Mouse (Mus musculus) C2C12 (cell line): ENCODE results near the gene Ccdc27. TPM values are rescaled to one million over a fixed set of nuclear protein-coding genes. Genes with fewer than 3 reads are reported as not detected.

Source experiments
- H3K27me3 ChIP-seq: one replicate; pipeline ENCODE4 v1.6.1; 2011; ENCODE audit not compliant: control insufficient read depth, insufficient read depth, insufficient read length
- H3K36me3 ChIP-seq: one replicate; pipeline ENCODE4 v1.6.1; 2011; ENCODE audit not compliant: control insufficient read depth, insufficient read depth
- H3K4me3 ChIP-seq: one replicate; pipeline ENCODE4 v1.5.1; 2011; ENCODE audit warnings: mild to moderate bottlenecking, control low read depth; ENCODE audit not compliant: poor library complexity, insufficient read depth, severe bottlenecking
- H3K79me2 ChIP-seq: one replicate; pipeline ENCODE4 v1.6.1; 2011; ENCODE audit not compliant: control insufficient read depth, insufficient read depth
- H3K79me3 ChIP-seq: one replicate; pipeline ENCODE4 v1.6.1; 2011; ENCODE audit warnings: low read depth, control low read depth
- H3ac ChIP-seq: one replicate; pipeline ENCODE3; 2011; ENCODE audit warnings: low read depth; ENCODE audit not compliant: control insufficient read depth, insufficient read length
- CEBPB ChIP-seq: IDR thresholded peaks from one replicate; pipeline ENCODE4 v1.6.1; 2011; ENCODE audit warnings: low read depth, mild to moderate bottlenecking, control low read depth, moderate library complexity
- CTCF ChIP-seq: IDR thresholded peaks from one replicate; pipeline ENCODE4 v1.5.1; 2011; ENCODE audit not compliant: control insufficient read depth, insufficient read depth, insufficient read length
- FOSL1 ChIP-seq: IDR thresholded peaks from one replicate; pipeline ENCODE4 v1.8.0; 2011; ENCODE audit warnings: mild to moderate bottlenecking, low read length; ENCODE audit not compliant: poor library complexity, insufficient read depth, severe bottlenecking
- MAX ChIP-seq: IDR thresholded peaks from one replicate; pipeline ENCODE4 v1.6.1; 2011; ENCODE audit warnings: mild to moderate bottlenecking, control low read depth
- MYOD1 ChIP-seq: IDR thresholded peaks from one replicate; pipeline ENCODE4 v1.6.1; 2011; ENCODE audit warnings: low read depth; ENCODE audit not compliant: control insufficient read depth, insufficient read length
- MYOG ChIP-seq: IDR thresholded peaks from one replicate; pipeline ENCODE4 v1.6.1; 2011; ENCODE audit not compliant: control insufficient read depth, insufficient read length; ENCODE audit errors: extremely low read depth
- USF1 ChIP-seq: IDR thresholded peaks from one replicate; pipeline ENCODE4 v1.6.1; 2011; ENCODE audit warnings: low read depth, mild to moderate bottlenecking, control low read depth, moderate library complexity
- polyA plus RNA-seq: library from polyadenylated mRNA; unstranded; fragments of >200 nt; fragmentation: generic; extraction: Trizol; gene quantifications from one replicate; pipeline ENCODE4 v1.2.1, GENCODE M21; 2012; ENCODE audit warnings: missing spikeins

Gene Ccdc27
- polyA plus RNA-seq, 1 experiment = not detected

GRCm38 (mm10) chr4:154081021-154081420 is 38.5 kb upstream of the Ccdc27 start:
- Histone ChIP-seq H3ac (no peak overlapping the region), H3K79me3 (no peaks in the 10 kb centered on the region), H3K36me3 (no peaks in the 10 kb centered on the region), H3K4me3 (no peak overlapping the region), H3K27me3 (peaks cover 7% of the 10 kb centered on the region), H3K79me2 (no peaks in the 10 kb centered on the region)
- no peak for TF ChIP-seq CEBPB
- no peak for TF ChIP-seq MYOG
- no peak for TF ChIP-seq USF1
- TF ChIP-seq MYOD1 = no peak
- no peak for TF ChIP-seq FOSL1
- no peak for TF ChIP-seq MAX
- TF ChIP-seq CTCF = no peak

- H3ac ChIP-seq = no peak overlapping the region
- TF ChIP-seq FOSL1 (no peak), MYOD1 (no peak), CTCF (no peak), MAX (no peak), CEBPB (no peak), MYOG (no peak), USF1 (no peak)
- H3K36me3 ChIP-seq = no peaks in the 10 kb centered on the region
- H3K79me3 ChIP-seq = no peaks in the 10 kb centered on the region
- H3K79me2 ChIP-seq = no peaks in the 10 kb centered on the region
- H3K27me3 ChIP-seq = peaks cover 7% of the 10 kb centered on the region
- H3K4me3 ChIP-seq = no peak overlapping the region
These were observed 37.7 kb upstream of the Ccdc27 start for GRCm38 (mm10) chr4:154080211-154080610.

DNA sequence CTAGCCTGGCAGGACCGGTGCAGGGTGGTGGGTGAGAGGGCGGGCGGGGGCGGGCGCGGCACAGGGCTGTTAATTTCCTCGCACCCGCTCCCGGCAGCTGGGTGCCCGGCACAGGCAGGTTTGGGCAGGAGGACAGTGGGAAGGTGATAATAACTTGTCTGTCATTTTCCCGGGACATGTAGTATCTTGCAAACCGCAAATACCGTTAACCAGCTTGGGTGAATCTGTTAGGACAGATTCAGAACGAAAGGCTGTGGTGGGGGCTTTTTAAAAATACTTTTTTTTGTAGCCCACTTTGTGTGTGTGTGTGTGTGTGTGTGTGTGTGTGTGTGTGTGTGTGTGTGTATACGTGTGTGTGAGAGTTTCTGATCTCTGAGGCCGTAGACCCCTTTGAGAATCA is 29.5 kb upstream of the Ccdc27 start:
- TF ChIP-seq MAX (no peak), MYOG (no peak), CEBPB (no peak), MYOD1 (no peak), CTCF (no peak), USF1 (no peak), FOSL1 (no peak)
- peaks cover 3% of the 10 kb centered on the region for H3K27me3 ChIP-seq
- no peaks in the 10 kb centered on the region for H3K79me3 ChIP-seq
- no peaks in the 10 kb centered on the region for H3K79me2 ChIP-seq
- no peak overlapping the region for H3K4me3 ChIP-seq
- no peaks in the 10 kb centered on the region for H3K36me3 ChIP-seq
- no peak overlapping the region for H3ac ChIP-seq

DNA sequence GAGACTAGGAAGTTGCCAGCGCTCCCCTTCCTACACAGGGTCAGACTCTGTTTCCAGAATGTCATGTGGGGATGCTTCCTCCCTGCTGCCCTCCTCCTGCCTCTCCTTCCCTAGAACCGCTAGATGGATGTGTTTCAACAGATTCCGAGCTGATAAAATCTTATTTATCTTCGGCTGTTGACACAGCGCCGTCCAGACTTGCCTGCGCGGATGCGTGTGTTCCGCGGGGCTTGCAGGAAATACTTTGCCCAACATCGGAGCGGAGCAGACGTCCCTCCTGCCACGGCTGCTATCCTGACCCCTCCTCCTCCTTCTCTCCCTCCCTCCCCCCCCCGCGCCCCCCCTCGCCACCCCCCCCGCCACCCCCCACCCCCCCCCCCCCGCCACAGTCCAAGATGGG is 29.0 kb upstream of the Ccdc27 start:
- Histone ChIP-seq H3ac (no peak overlapping the region), H3K79me2 (no peaks in the 10 kb centered on the region), H3K27me3 (peaks cover 3% of the 10 kb centered on the region), H3K36me3 (no peaks in the 10 kb centered on the region), H3K4me3 (no peak overlapping the region), H3K79me3 (no peaks in the 10 kb centered on the region)
- no peak for TF ChIP-seq MYOD1
- no peak for TF ChIP-seq MAX
- TF ChIP-seq USF1 = no peak
- TF ChIP-seq FOSL1 = no peak
- TF ChIP-seq CEBPB = no peak
- TF ChIP-seq CTCF = no peak
- no peak for TF ChIP-seq MYOG

- TF ChIP-seq MYOG (no peak), CEBPB (no peak), MYOD1 (no peak), MAX (no peak), FOSL1 (no peak), CTCF (no peak), USF1 (no peak)
- no peak overlapping the region for H3ac ChIP-seq
- no peaks in the 10 kb centered on the region for H3K79me3 ChIP-seq
- H3K36me3 ChIP-seq = no peaks in the 10 kb centered on the region
- peaks cover 3% of the 10 kb centered on the region for H3K27me3 ChIP-seq
- no peaks in the 10 kb centered on the region for H3K79me2 ChIP-seq
- H3K4me3 ChIP-seq = no peak overlapping the region
These were observed 28.4 kb upstream of the Ccdc27 start for GRCm38 (mm10) chr4:154070896-154071295.
